Mouse (Mus musculus) cerebellum, adult 11-12 months (tissue): ENCODE data around the gene Gstk1.

ENCODE experiments used
- DNase-seq: peaks from one replicate; pipeline ENCODE4 v3.0.0; 2022

The Gstk1 gene

GRCm38 (mm10) chr6:42245711-42246353, at the start of gene Gstk1:
Gene Gstk1, plus strand, starts transcription at chr6:42245935.
- peak; percentile 75 for DNase-seq

GRCm38 (mm10) chr6:42197710-42198109, 48.0 kb upstream of the Gstk1 start:
- DNase-seq, result no peak

GRCm38 (mm10) chr6:42199498-42199897, 46.2 kb upstream of the Gstk1 start:
- DNase-seq, result no peak

- no peak for DNase-seq
Measured at GRCm38 (mm10) chr6:42215028-42215427, 30.7 kb upstream of the Gstk1 start, which contains the start of gene Tas2r144. Gene Tas2r144, plus strand, starts transcription at chr6:42215328.

GRCm38 (mm10) chr6:42222286-42222685, 23.4 kb upstream of the Gstk1 start:
- DNase-seq, result no peak

GRCm38 (mm10) chr6:42225046-42225445, 20.7 kb upstream of the Gstk1 start:
- DNase-seq, result no peak

- DNase-seq, result peak; percentile 13
Measured at GRCm38 (mm10) chr6:42227240-42228101, 18.3 kb upstream of the Gstk1 start.

- no peak for DNase-seq
Measured at GRCm38 (mm10) chr6:42229610-42230009, 16.1 kb upstream of the Gstk1 start.

GRCm38 (mm10) chr6:42231191-42231590, 14.5 kb upstream of the Gstk1 start:
- no peak for DNase-seq

GRCm38 (mm10) chr6:42237276-42237805, 8.4 kb upstream of the Gstk1 start:
- DNase-seq, result no peak

GRCm38 (mm10) chr6:42241311-42242045, 4.3 kb upstream of the Gstk1 start:
- DNase-seq, result no peak

- DNase-seq, result no peak
Measured at GRCm38 (mm10) chr6:42247173-42247572, 1.4 kb downstream of the Gstk1 start.

GRCm38 (mm10) chr6:42247981-42248380, 2.2 kb downstream of the Gstk1 start:
- DNase-seq, result no peak

- DNase-seq, result no peak
Measured at GRCm38 (mm10) chr6:42251791-42252190, 6.1 kb downstream of the Gstk1 start.

- no peak for DNase-seq
Measured at GRCm38 (mm10) chr6:42253103-42253502, 7.4 kb downstream of the Gstk1 start.

- no peak for DNase-seq
Measured at GRCm38 (mm10) chr6:42257303-42257863, 11.6 kb downstream of the Gstk1 start.

- no peak for DNase-seq
Measured at GRCm38 (mm10) chr6:42260430-42260829, 14.7 kb downstream of the Gstk1 start.

GRCm38 (mm10) chr6:42261524-42262170, 15.9 kb downstream of the Gstk1 start, which contains the start of gene Tmem139:
Gene Tmem139, plus strand, starts transcription at chr6:42261970.
- DNase-seq, result no peak

GRCm38 (mm10) chr6:42264626-42265312, 19.0 kb downstream of the Gstk1 start, which contains the start of gene Casp2:
Gene Casp2, plus strand, starts transcription at chr6:42264985.
- peak; percentile 99 for DNase-seq

- no peak for DNase-seq
Measured at GRCm38 (mm10) chr6:42265391-42266330, 19.9 kb downstream of the Gstk1 start.
